Mouse (Mus musculus): ENCODE measurements around the gene Adam12.

DNA sequence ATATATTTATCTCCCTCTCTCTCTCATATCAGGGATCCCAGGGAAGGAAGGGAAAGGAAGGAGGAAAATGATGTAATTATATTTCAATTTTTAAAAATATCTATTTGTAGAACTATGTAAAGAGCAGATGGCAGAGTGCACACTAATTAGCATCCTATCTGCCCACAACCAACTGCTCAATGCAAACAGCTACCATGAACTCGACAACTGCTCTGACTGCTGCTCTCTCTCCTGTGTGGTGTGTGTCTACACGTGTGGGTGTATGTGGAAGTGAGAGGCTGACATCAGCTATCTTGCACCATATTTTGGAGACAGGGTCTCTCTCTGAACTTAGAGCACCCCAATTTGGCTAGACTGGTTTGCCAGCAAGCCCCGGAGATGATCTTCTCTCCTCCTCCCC, 320.1 kb downstream of the Adam12 start:
- TF ChIP-seq CTCF (IDR thresholded peaks at IDR 0.05; ENCODE audit: low read depth, low read length) (no peak), POLR2A (IDR thresholded peaks at IDR 0.05; ENCODE audit: extremely low read depth, insufficient read depth, low read length) (no peak)
